Mouse (Mus musculus): ENCODE measurements at regions not wholly inside any gene's neighbourhood (a gene's known extent, or its start where the extent isn't known, plus 50 kb on each side); places are given as distances from the start of the nearest gene placed in this dataset.

- TF ChIP-seq EP300 (IDR thresholded peaks at IDR 0.05; ENCODE audit: low read depth) (no peak), CTCF (IDR thresholded peaks at IDR 0.05; ENCODE audit: low read depth) (no peak)
These were observed 904.2 kb upstream of the Car8 start for GRCm38 (mm10) chr4:9143087-9143486.
